Mouse (Mus musculus) neural tube, embryonic 15.5 days (tissue): Measurements from ENCODE around the gene Apol6. TPM values are rescaled to one million over a fixed set of nuclear protein-coding genes. Genes with fewer than 3 reads are reported as not detected.
"Not testable (repeated sequence)": the region's sequence is repeated elsewhere in the genome, so short reads cannot be mapped to it uniquely, and the experiment has no call there.

Source experiments
- ATAC-seq: fragments of 200-750 bp; cut with Nextera tagmentation; 2 replicates; pipeline ENCODE4 v1.8.0; 2017; ENCODE audit warnings: mild to moderate bottlenecking, moderate TSS enrichment, moderate library complexity; ENCODE audit not compliant: low FRiP score
- H3K27ac ChIP-seq: fragments of 300-500 bp; sonication (generic); replicated peaks from 2 replicates; pipeline ENCODE4 v1.5.1; 2015; ENCODE audit warnings: mild to moderate bottlenecking, inconsistent platforms
- H3K27me3 ChIP-seq: fragments of 300-500 bp; sonication (generic); replicated peaks from 2 replicates; pipeline ENCODE4 v1.6.1; 2015; ENCODE audit warnings: inconsistent platforms
- H3K36me3 ChIP-seq: fragments of 300-500 bp; sonication (generic); 2 replicates; pipeline ENCODE4 v1.6.1; 2015; ENCODE audit warnings: inconsistent platforms
- H3K4me1 ChIP-seq: fragments of 300-500 bp; sonication (generic); 2 replicates; pipeline ENCODE4 v1.6.1; 2015; ENCODE audit warnings: inconsistent platforms
- H3K4me2 ChIP-seq: fragments of 300-500 bp; sonication (generic); 2 replicates; pipeline ENCODE4 v1.6.1; 2015; ENCODE audit warnings: inconsistent platforms, mild to moderate bottlenecking, moderate library complexity
- H3K4me3 ChIP-seq: fragments of 300-500 bp; sonication (generic); replicated peaks from 2 replicates; pipeline ENCODE4 v1.5.1; 2015; ENCODE audit warnings: mild to moderate bottlenecking, inconsistent platforms
- H3K9ac ChIP-seq: fragments of 300-500 bp; sonication (generic); replicated peaks from 2 replicates; pipeline ENCODE4 v1.6.1; 2015; ENCODE audit warnings: mild to moderate bottlenecking, inconsistent platforms
- H3K9me3 ChIP-seq: fragments of 300-500 bp; sonication (generic); replicated peaks from 2 replicates; pipeline ENCODE4 v1.6.1; 2016; ENCODE audit warnings: inconsistent platforms
- WGBS: fragments of 180-500 bp; shearing (Covaris S2); methylation state at CpG from one replicate; pipeline ENCODE4 v1.1.7; 2015; ENCODE audit warnings: mixed read lengths; 5-methylcytosine and 5-hydroxymethylcytosine counted together
- polyA plus RNA-seq: library from polyadenylated mRNA; unstranded; fragments of >200 nt; fragmentation: Nextera tagmentation; extraction: Ambion mirVana; gene quantifications from 2 replicates; pipeline ENCODE4 v1.2.1, GENCODE M21; 2015

Gene Apol6
- polyA plus RNA-seq, 1 experiment from 2014 or later: not detected

DNA sequence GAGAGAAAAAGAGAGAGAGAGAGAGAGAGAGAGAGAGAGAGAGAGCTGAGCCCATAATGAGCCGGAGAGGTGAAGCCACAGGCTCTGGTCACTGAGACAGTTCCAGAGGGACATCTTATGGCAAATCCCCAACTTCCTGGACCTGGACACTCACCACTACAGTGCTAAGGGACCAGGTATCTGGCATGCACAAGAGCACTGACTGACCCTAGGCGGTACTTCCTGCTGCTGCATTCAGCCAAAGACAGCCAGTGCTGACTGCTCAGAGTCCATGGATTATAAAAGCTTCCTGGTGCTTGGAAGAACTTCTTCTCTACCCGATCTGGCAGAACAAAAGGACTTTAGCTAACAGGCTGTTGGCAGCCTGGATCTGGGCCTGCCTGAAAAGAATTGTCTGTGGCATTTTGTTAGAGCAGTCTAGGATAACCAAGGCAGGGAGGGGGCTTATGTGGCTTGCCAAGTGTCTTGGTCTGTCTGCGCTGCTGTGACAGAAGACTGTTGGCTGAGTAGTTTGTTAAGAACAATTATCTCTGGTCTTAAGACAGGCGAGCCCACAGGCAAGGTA is 10.2 kb downstream of the Apol6 start:
- no peak overlapping the region for H3K4me2 ChIP-seq
- 58% methylated on average over 5 of the region's 5 CpGs for WGBS
- H3K9me3 ChIP-seq: no peaks in the 10 kb centered on the region
- no peaks in the 10 kb centered on the region for H3K27me3 ChIP-seq
- H3K27ac ChIP-seq: no peak overlapping the region
- peaks cover 13% of the 10 kb centered on the region for H3K4me1 ChIP-seq
- ATAC-seq: no peak
- H3K36me3 ChIP-seq: no peaks in the 10 kb centered on the region
- no peak overlapping the region for H3K9ac ChIP-seq
- H3K4me3 ChIP-seq: no peak overlapping the region

DNA sequence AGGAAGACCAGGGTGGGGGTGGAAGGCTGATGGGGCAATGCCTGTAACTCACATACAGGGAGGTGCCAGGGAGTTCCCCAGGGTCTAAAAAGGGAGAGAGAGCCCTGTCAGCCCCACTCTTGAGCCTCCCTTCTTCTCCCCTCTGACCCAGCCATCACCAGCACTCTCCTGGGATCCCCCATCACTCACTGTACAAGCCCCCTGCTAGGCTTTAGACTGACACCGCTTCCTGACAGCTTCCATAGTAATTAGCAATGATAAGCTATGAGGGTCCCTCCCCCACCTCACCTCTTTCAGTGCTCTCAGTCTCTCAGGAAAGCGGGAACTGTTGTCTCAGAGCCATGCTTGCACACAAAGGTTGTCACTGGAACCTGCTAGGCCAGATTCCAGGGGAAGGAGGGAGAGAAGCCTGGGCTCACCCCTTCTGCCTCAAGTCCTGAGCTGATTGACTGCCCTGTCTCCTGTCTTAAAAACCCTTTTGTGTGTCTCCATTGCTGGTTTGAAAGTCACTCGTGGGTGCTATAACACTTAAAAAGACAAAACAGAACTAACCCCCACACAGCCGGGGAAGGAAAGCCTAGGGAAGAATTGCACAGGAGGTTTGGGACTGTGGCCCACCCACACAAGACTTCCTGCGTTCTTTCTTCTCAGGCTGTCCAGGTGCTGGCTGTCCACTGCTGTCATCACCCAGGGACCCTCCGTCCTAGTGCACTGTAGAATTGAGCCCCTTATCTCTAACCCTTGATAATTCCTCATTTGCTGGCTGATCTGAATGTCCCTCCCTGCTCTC is 11.7 kb downstream of the Apol6 start:
- Histone ChIP-seq H3K4me1 (peaks cover 13% of the 10 kb centered on the region), H3K27me3 (no peaks in the 10 kb centered on the region), H3K4me3 (no peak overlapping the region), H3K4me2 (no peak overlapping the region), H3K27ac (no peak overlapping the region), H3K9me3 (no peaks in the 10 kb centered on the region), H3K36me3 (no peaks in the 10 kb centered on the region), H3K9ac (no peak overlapping the region)
- no peak for ATAC-seq
- 23% methylated on average over 6 of the region's 6 CpGs for WGBS

DNA sequence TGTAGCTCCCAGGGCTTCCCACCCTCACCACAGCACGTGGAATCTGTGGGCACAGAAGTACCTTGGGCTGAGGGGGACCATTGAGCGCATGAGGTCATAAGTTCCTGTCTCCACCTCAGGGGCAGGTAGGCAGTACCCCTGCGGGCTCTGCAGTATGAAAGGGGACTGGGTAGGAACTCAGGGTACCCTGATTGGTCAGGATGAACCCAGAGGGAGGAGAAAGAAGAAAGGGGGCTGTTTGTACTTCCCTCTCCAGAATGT is 12.2 kb downstream of the Apol6 start:
- Histone ChIP-seq H3K9ac (no peak overlapping the region), H3K4me3 (no peak overlapping the region), H3K36me3 (no peaks in the 10 kb centered on the region), H3K4me2 (no peak overlapping the region), H3K27me3 (no peaks in the 10 kb centered on the region), H3K27ac (no peak overlapping the region), H3K9me3 (no peaks in the 10 kb centered on the region), H3K4me1 (peaks cover 13% of the 10 kb centered on the region)
- WGBS: 46% methylated on average over 3 of the region's 3 CpGs
- no peak for ATAC-seq

DNA sequence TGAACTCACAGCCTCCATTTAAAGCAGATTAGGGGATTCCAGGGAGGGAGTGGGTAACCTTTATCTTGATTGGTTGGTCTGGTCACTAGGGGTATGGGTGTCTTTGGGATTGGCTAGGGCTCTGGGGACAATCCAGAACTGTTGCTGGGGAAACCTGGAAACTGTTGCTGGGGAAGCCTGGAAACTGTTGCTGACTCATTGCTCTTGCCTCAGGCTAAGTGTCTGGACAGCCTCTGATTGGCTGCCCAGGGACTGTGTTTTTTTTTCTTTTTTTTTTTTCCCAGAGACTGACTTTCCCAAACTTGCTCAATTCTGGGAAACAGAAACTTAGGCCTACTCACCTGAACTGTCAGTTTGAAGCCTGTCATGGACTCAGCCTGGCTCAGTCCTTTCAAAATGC is 14.0 kb downstream of the Apol6 start:
- H3K27ac ChIP-seq: no peak overlapping the region
- H3K9me3 ChIP-seq: no peaks in the 10 kb centered on the region
- no peak overlapping the region for H3K9ac ChIP-seq
- H3K4me3 ChIP-seq: no peak overlapping the region
- peaks cover 13% of the 10 kb centered on the region for H3K4me1 ChIP-seq
- H3K27me3 ChIP-seq: no peaks in the 10 kb centered on the region
- no peak overlapping the region for H3K4me2 ChIP-seq
- no peaks in the 10 kb centered on the region for H3K36me3 ChIP-seq
- ATAC-seq: no peak

DNA sequence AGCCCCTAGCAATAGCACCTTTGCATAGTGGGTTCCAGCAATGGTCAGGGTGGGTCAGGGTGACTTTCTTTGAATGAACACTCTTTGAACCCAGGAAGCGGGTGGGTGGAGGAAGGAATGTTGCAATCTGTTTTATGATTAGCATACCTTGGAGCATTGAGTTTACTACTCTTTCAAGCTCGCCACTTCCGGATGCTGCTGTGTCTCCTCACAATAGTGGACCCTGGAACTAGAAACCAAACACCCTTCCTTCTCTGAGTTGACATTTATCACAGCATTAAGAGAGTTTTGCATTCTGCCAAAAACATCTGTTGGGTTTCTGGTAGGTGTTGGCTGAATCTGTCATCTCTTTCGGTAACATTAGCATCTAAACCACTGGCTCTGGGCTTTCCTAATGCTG is 14.9 kb downstream of the Apol6 start:
- WGBS: 93% methylated on average over 4 of the region's 4 CpGs
- H3K9ac ChIP-seq, H3K9me3 ChIP-seq, H3K27ac ChIP-seq, H3K36me3 ChIP-seq, H3K4me2 ChIP-seq, H3K4me3 ChIP-seq, ATAC-seq, H3K27me3 ChIP-seq: not testable (repeated sequence)
- H3K4me1 ChIP-seq: peaks cover 13% of the 10 kb centered on the region

DNA sequence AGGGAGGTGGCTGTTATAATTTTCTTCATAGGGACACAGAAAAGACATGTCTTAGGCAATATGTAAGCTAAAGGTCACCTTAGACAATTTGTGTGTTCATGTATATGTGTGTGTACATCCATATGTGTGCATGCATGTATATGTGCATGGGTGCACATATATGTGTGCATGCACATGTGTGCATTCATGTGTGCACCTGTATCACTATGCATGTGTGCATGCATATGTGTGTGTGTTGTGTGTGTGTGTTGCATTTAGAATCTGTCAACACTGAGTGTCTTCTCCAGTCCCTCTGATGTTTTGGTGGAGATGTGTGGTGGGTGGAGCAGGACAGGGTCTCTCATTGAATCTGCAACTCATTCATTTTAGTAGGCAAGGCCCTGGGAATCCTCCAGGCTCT is 18.2 kb downstream of the Apol6 start:
- Histone ChIP-seq H3K9me3 (no peaks in the 10 kb centered on the region), H3K4me3 (no peak overlapping the region), H3K27ac (no peak overlapping the region), H3K9ac (no peak overlapping the region), H3K4me1 (no peaks in the 10 kb centered on the region), H3K4me2 (no peak overlapping the region), H3K36me3 (no peaks in the 10 kb centered on the region), H3K27me3 (no peaks in the 10 kb centered on the region)
- no peak for ATAC-seq

DNA sequence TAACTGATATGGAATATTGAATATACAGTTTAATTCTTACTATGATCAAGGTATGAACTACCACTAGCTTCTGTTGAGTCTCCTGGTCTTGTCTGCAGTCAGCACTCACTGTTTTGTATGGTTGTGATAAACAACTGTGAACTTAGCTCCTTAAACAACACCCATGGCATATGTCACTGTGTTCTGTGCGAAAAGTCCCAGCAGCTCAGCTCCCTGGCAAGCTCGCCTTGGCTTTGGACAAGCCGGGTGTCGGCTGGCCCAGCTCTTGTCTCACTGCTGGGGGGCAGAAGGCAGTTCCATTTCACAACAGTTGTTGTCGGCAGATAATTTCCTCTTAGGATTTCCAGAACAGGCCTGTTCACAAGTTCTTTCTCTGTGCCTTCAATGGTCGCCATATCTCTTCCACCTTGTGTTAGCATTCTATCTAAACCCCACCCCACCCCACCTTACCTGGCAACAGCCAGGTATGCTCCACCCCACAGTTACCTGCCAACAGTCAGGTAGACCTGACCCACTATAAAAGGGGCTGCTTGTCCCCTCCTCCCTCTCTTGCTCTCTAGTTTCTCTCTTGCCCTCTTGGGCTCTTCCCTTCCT is 20.8 kb downstream of the Apol6 start:
- H3K27ac ChIP-seq: no peak overlapping the region
- no peaks in the 10 kb centered on the region for H3K27me3 ChIP-seq
- ATAC-seq: no peak
- no peak overlapping the region for H3K4me3 ChIP-seq
- no peaks in the 10 kb centered on the region for H3K9me3 ChIP-seq
- H3K36me3 ChIP-seq: no peaks in the 10 kb centered on the region
- no peak overlapping the region for H3K9ac ChIP-seq
- WGBS: 87% methylated on average over 6 of the region's 6 CpGs
- H3K4me2 ChIP-seq: no peak overlapping the region
- no peaks in the 10 kb centered on the region for H3K4me1 ChIP-seq

DNA sequence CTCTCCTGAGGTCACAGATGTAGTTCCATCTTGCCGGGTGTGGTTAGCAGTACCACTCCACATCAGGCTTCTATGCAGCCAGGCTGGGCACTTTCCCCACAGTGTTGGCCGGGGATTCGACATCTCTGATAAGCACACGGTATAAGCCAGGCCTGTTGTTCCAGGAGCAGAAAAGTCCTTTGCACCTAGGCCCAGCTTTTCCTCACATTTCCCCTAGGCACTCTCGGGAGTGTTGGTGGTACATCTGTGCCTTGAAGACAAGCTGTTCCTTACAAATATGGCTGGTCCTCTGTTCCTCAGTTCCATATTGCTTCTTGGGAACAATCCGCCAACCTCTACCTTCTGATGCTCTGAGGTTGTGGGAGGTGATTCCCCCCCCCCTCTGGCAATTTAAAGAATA is 21.7 kb downstream of the Apol6 start:
- H3K4me3 ChIP-seq: no peak overlapping the region
- no peaks in the 10 kb centered on the region for H3K27me3 ChIP-seq
- no peaks in the 10 kb centered on the region for H3K36me3 ChIP-seq
- H3K9me3 ChIP-seq: no peaks in the 10 kb centered on the region
- H3K4me1 ChIP-seq: peaks cover 1% of the 10 kb centered on the region
- no peak for ATAC-seq
- 89% methylated on average over 6 of the region's 6 CpGs for WGBS
- H3K4me2 ChIP-seq: no peak overlapping the region
- H3K27ac ChIP-seq: no peak overlapping the region
- no peak overlapping the region for H3K9ac ChIP-seq

DNA sequence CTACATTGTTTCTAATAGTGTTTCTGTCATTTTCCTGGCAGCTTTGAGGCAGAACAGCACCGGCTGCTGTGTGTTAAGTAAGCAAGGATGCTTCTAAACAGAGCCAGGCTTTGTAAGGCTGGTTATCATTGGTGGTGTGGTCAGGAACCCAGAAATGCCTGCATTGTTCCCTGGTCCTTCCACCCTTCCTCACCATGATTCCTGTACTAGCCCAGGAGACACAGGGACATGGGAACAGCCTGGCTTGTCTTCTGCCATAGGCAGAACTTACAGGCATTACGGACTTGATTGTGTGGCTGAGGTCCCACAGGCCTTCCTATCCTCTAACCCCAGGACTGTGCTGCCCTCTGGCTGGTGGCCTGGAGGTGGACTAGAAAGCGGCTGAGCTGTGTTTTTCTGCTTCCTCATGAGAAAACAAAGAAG is 23.9 kb downstream of the Apol6 start:
- H3K27ac ChIP-seq: no peak overlapping the region
- H3K4me2 ChIP-seq: no peak overlapping the region
- H3K9me3 ChIP-seq: no peaks in the 10 kb centered on the region
- no peak overlapping the region for H3K4me3 ChIP-seq
- H3K27me3 ChIP-seq: no peaks in the 10 kb centered on the region
- H3K9ac ChIP-seq: no peak overlapping the region
- no peaks in the 10 kb centered on the region for H3K36me3 ChIP-seq
- ATAC-seq: no peak
- WGBS: 67% methylated on average over 3 of the region's 3 CpGs
- H3K4me1 ChIP-seq: peaks cover 8% of the 10 kb centered on the region

DNA sequence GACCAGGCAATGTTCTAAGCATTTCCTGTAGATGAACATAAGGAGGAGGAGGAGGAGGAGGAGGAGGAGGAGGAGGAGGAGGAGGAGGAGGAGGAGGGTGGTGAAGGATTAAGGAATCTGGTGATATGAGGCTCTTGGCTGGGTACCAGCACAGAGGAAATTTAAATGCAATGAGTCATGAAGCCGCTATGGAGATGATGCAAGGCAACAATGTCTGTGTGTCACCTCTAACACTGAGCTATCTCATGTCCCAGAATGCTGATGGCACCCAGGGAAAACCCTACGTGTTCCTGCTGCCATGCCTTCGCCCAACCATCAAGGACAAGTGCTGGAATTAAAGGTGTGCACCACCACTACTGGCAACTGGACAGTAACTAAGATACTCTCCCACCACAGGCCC is 24.5 kb downstream of the Apol6 start:
- H3K36me3 ChIP-seq: no peaks in the 10 kb centered on the region
- no peak overlapping the region for H3K4me3 ChIP-seq
- 91% methylated on average over 3 of the region's 3 CpGs for WGBS
- H3K27me3 ChIP-seq: no peaks in the 10 kb centered on the region
- ATAC-seq: no peak
- H3K4me1 ChIP-seq: peaks cover 8% of the 10 kb centered on the region
- H3K9me3 ChIP-seq: no peaks in the 10 kb centered on the region
- H3K4me2 ChIP-seq: no peak overlapping the region
- no peak overlapping the region for H3K27ac ChIP-seq
- H3K9ac ChIP-seq: no peak overlapping the region

DNA sequence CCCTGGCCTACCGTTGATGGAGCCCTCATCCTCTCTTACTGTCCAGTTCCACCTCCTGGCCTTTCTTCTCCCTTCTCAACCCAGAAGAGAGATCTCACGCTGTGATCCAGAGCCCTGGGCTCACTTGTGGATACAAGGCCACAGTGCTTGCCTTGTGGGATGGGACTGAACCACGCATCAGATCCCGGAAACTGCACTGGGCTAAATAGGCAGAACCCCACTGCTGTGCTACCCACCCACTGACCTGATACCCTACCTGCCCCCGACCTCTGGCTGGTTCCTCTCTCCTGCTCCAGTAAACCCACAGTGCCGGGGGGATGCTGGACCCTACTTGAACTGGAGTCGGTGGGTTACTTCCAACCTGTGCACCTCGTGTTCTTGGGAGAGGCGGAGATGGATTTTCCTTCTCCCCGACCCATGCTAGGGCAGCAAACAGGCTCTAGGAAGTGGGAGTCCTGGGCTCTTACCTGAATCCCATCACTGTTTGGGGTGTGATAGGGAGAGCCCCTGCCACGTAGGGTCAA is 26.3 kb downstream of the Apol6 start:
- Histone ChIP-seq H3K27me3 (no peaks in the 10 kb centered on the region), H3K4me3 (no peak overlapping the region), H3K36me3 (0 out of 2 replicates have a peak, but pooled peaks cover 6% of the 10 kb centered on the region), H3K9ac (no peak overlapping the region), H3K4me2 (no peak overlapping the region), H3K9me3 (no peaks in the 10 kb centered on the region), H3K4me1 (peaks cover 8% of the 10 kb centered on the region), H3K27ac (no peak overlapping the region)
- 89% methylated on average over 11 of the region's 11 CpGs for WGBS
- ATAC-seq: 0 out of 2 replicates have a peak, but pooled peaks have one; percentile 16

DNA sequence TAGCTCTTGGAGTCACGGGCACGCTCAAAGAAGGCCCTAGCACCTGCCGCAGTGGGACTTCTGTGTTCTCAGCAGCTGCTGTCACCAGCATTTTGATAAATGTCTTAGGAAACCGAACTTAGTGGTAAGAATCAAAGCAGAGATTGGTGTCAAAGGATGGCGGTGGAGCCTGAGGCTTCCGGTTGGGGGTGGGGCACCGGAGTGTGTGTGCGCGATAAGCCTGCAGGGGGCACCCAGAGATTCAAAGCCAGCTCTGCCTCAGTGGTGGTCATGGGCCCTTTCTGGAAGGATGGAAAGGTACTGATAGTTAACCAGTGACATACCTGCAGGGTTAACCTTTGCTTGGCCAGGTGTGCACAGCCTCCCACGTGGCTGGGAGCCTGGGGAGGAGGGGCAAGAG is 27.0 kb downstream of the Apol6 start:
- no peaks in the 10 kb centered on the region for H3K27me3 ChIP-seq

More for the DNA sequence above, 27.0 kb downstream of the Apol6 start:
- Histone ChIP-seq H3K4me2 (peak overlapping the region; percentile 30), H3K36me3 (peaks cover 13% of the 10 kb centered on the region; the same call in 1 of the 2 replicates), H3K9ac (no peak overlapping the region), H3K27ac (no peak overlapping the region), H3K9me3 (no peaks in the 10 kb centered on the region), H3K4me3 (no peak overlapping the region), H3K4me1 (peaks cover 8% of the 10 kb centered on the region)
- peak; percentile 71 for ATAC-seq
- WGBS: 22% methylated on average over 10 of the region's 10 CpGs
